Mouse (Mus musculus) MEL (cell line): ENCODE results near the gene Bahcc1.

Experiments
- CHD1 ChIP-seq: IDR thresholded peaks from 2 replicates; pipeline ENCODE4 v1.6.1; 2012; ENCODE audit warnings: low read depth, mild to moderate bottlenecking, inconsistent platforms, low read length, improper control_type of control experiment
- ELF1 ChIP-seq: IDR thresholded peaks from 2 replicates; pipeline ENCODE4 v1.6.1; 2014; ENCODE audit warnings: low read depth, mild to moderate bottlenecking, inconsistent platforms, low read length, improper control_type of control experiment, moderate library complexity
- MYC ChIP-seq: IDR thresholded peaks from 2 replicates; pipeline ENCODE4 v1.6.1; 2011; ENCODE audit warnings: low read depth, mild to moderate bottlenecking, low read length, improper control_type of control experiment, moderate library complexity
- POLR2A ChIP-seq, 2 experiments: IDR thresholded peaks; 2 replicates each; pipeline ENCODE4 v1.6.1; 2011 to 2012; ENCODE audit warnings: low read length in 2 of 2, mild to moderate bottlenecking in 2 of 2, control low read depth in 1 of 2, improper control_type of control experiment in 1 of 2, low read depth in 1 of 2, moderate library complexity in 1 of 2; ENCODE audit not compliant: control insufficient read depth in 1 of 2, insufficient read depth in 1 of 2, poor library complexity in 1 of 2
- SMC3 ChIP-seq: IDR thresholded peaks from 2 replicates; pipeline ENCODE4 v1.6.1; 2011; ENCODE audit warnings: low read depth, low read length, improper control_type of control experiment
- TAL1 ChIP-seq: IDR thresholded peaks from 2 replicates; pipeline ENCODE4 v1.6.1; 2012; ENCODE audit warnings: mild to moderate bottlenecking, inconsistent platforms, low read length, moderate library complexity, mixed read lengths
- TCF12 ChIP-seq: IDR thresholded peaks from 2 replicates; pipeline ENCODE4 v1.6.1; 2014; ENCODE audit warnings: low read depth, mild to moderate bottlenecking, inconsistent platforms, low read length, improper control_type of control experiment, moderate library complexity

DNA sequence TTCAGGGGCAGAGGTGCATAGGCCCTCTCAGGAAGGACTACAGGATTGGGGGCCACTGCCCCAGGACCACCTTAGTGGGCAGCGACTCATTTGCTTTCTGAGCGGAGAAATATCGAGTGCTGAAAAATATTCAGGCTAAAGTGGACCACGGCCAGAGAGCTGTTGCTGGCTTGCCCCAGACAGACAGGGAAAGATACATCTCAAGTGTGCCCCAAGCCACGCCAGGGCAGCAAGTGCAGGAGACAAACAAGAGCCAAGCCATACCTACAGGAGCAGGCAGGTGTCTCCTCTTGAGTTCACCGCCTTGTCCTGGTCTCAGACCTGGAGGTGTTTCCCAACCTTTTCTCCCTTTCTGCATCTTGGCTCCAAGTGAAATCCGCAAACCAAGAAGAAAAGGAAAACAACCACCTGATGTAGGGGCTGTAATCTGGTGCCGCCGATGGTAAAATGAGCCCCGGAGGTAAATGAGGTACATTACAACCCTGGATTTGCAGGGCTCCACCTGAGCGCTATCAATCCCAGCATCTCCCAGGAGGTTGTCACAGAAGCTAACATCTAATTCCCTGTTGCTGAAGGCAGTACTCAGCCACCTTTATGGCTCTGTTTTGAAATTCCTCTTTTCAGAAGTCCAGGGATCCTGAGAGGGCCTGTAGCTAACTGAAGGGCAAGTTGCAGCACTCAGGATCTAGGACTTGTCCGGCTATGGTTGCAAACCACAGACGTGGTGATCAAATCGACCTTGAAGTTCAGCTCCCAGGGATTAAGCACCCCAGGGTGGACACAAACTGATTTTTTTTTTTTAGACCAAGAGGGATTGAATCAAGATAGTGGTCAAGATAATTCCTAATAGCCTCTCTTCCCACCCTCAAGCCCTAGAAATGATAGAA is 42.0 kb upstream of the Bahcc1 start:
- no peak for TF ChIP-seq TCF12
- no peak for TF ChIP-seq TAL1
- no peak for TF ChIP-seq SMC3
- no peak for TF ChIP-seq POLR2A (IDR thresholded peaks at IDR 0.05; ENCODE audit: control insufficient read depth in 1 of 2, insufficient read depth in 1 of 2, low read depth in 1 of 2, low read length in 2 of 2, poor library complexity in 1 of 2)
- no peak for TF ChIP-seq MYC
- no peak for TF ChIP-seq CHD1
- no peak for TF ChIP-seq ELF1
